26 mouse cellular contexts compared by ENCODE assay signal in genomic region chr17:3514316-3514715, GRCm38 (mm10). TPM values are rescaled to one million over a fixed set of nuclear protein-coding genes. Genes with fewer than 3 reads are reported as not detected.
DNase-seq lines count a peak whose midpoint lies in the region; ATAC-seq and TF ChIP-seq lines count a peak whose summit lies in the region.
"Had no signal": no experiment of that assay in that cellular context is flagged by ENCODE, and none has a peak within 500 bp of the region (broad histone marks: within the 10 kb centered on the region; RNA-seq: fewer than 3 reads in every experiment).

No protein-coding gene starts in this region.

- no peak for TF ChIP-seq CTCF in MEL (IDR thresholded peaks at IDR 0.05 in 2 of 3, conservative IDR thresholded peaks at IDR 0.05 in 1 of 3; ENCODE audit: control insufficient read depth in 1 of 3, insufficient read depth in 1 of 3, low read depth in 2 of 3, low read length in 3 of 3, poor library complexity in 1 of 3, severe bottlenecking in 1 of 3)

- peaks cover 9% of the 10 kb centered on the region; the same call in 1 of the 2 replicates for H3K36me3 ChIP-seq in heart, embryonic 10.5 days
- 0 out of 2 replicates have a peak, but pooled peaks cover 6% of the 10 kb centered on the region for H3K36me3 ChIP-seq in heart, embryonic 11.5 days (ENCODE audit: control insufficient read depth, insufficient read depth, low read length)
- H3K36me3 ChIP-seq in MEL (ENCODE audit: control insufficient read depth in 1 of 2, insufficient read depth in 2 of 2, low read length in 2 of 2) = no peaks in the 10 kb centered on the region; a peak in 1 of 4 replicates
- H3K36me3 ChIP-seq in forebrain, embryonic 16.5 days (ENCODE audit: control insufficient read depth, insufficient read depth) = peaks cover 40% of the 10 kb centered on the region

- H3K4me2 ChIP-seq in heart, embryonic 11.5 days = no peak overlapping the region
- H3K4me2 ChIP-seq in forebrain, embryonic 16.5 days (ENCODE audit: low read length) = no peak overlapping the region
- H3K4me2 ChIP-seq: embryonic facial prominence, embryonic 13.5 days; embryonic facial prominence, embryonic 15.5 days; forebrain, embryonic 12.5 days had no signal

- H3K27ac ChIP-seq in heart, embryonic 10.5 days = no peak overlapping the region
- H3K27ac ChIP-seq in heart, embryonic 11.5 days (ENCODE audit: low read depth, low read length) = no peak overlapping the region
- H3K27ac ChIP-seq in MEL (ENCODE audit: control insufficient read depth, low read depth, low read length) = no peak overlapping the region
- H3K27ac ChIP-seq in forebrain, embryonic 16.5 days (ENCODE audit: low read length) = no peak overlapping the region
- H3K27ac ChIP-seq: embryonic facial prominence, embryonic 13.5 days; embryonic facial prominence, embryonic 15.5 days; forebrain, embryonic 10.5 days; forebrain, embryonic 12.5 days had no signal

- H3K9me3 ChIP-seq in heart, embryonic 10.5 days = no peaks in the 10 kb centered on the region
- H3K9me3 ChIP-seq in heart, embryonic 11.5 days (replicated peaks; ENCODE audit: control insufficient read depth, low read length) = no peaks in the 10 kb centered on the region
- H3K9me3 ChIP-seq in MEL (replicated peaks; ENCODE audit: insufficient read depth, low read length) = no peaks in the 10 kb centered on the region
- H3K9me3 ChIP-seq in forebrain, embryonic 16.5 days (ENCODE audit: control insufficient read depth, low read length) = no peaks in the 10 kb centered on the region
- H3K9me3 ChIP-seq: embryonic facial prominence, embryonic 13.5 days; embryonic facial prominence, embryonic 15.5 days; forebrain, embryonic 10.5 days; forebrain, embryonic 12.5 days; G1E had no signal

- H3K9ac ChIP-seq in heart, embryonic 11.5 days (ENCODE audit: low read depth, low read length) = no peak overlapping the region
- H3K9ac ChIP-seq in MEL (ENCODE audit: control insufficient read depth, low read depth, low read length, poor library complexity, severe bottlenecking) = no peak overlapping the region
- H3K9ac ChIP-seq in forebrain, embryonic 16.5 days (replicated peaks; ENCODE audit: low read depth, low read length) = no peak overlapping the region
- H3K9ac ChIP-seq: embryonic facial prominence, embryonic 13.5 days; embryonic facial prominence, embryonic 15.5 days; forebrain, embryonic 12.5 days; forebrain, postnatal 0 days had no signal

- no peak; a peak in 1 of 4 replicates for TF ChIP-seq EP300 in MEL (IDR thresholded peaks at IDR 0.05; ENCODE audit: low read depth in 1 of 2, low read length in 2 of 2)

- peak; percentile 11 for DNase-seq in heart, embryonic 10.5 days (ENCODE audit: low spot score)
- peak; percentile 61 for DNase-seq in MEL (ENCODE audit: low read depth, low spot score)
- DNase-seq in layer of hippocampus, adult 18-20 months (ENCODE audit: low spot score in 2 of 2) = no peak
- DNase-seq: adrenal gland, adult 2 months; adrenal gland, postnatal 10 days; adrenal gland, postnatal 25 days; cerebellum, adult 11 months; cerebellum, adult 18-20 months; cerebellum, adult 8-10 months; cerebellum, adult 9-11 months; cerebellum, postnatal 14 days; cerebellum, postnatal 36 days; embryo, embryonic 11 days; forebrain, postnatal 0 days had no signal

- no peak for TF ChIP-seq RAD21 in MEL (IDR thresholded peaks at IDR 0.05; ENCODE audit: low read depth, low read length)

- H3K4me3 ChIP-seq in heart, embryonic 10.5 days = no peak overlapping the region
- H3K4me3 ChIP-seq in heart, embryonic 11.5 days (ENCODE audit: low read depth, low read length) = no peak overlapping the region
- H3K4me3 ChIP-seq in MEL (ENCODE audit: control insufficient read depth in 1 of 2, insufficient read depth in 1 of 2, low read depth in 2 of 2, low read length in 2 of 2) = no peak overlapping the region
- H3K4me3 ChIP-seq in forebrain, embryonic 16.5 days (replicated peaks; ENCODE audit: low read length) = no peak overlapping the region
- H3K4me3 ChIP-seq: embryonic facial prominence, embryonic 13.5 days; embryonic facial prominence, embryonic 15.5 days; erythroblast, embryonic 14.5 days; forebrain, embryonic 10.5 days; forebrain, embryonic 12.5 days had no signal

- no peaks in the 10 kb centered on the region for H3K4me1 ChIP-seq in heart, embryonic 10.5 days
- no peaks in the 10 kb centered on the region for H3K4me1 ChIP-seq in heart, embryonic 11.5 days (ENCODE audit: control insufficient read depth, insufficient read depth, low read length)
- peaks cover 0 to 4% of the 10 kb centered on the region in 2 experiments; a peak in 1 of 4 replicates for H3K4me1 ChIP-seq in MEL (ENCODE audit: control insufficient read depth in 1 of 2, insufficient read depth in 2 of 2, low read length in 2 of 2)
- no peaks in the 10 kb centered on the region for H3K4me1 ChIP-seq in forebrain, embryonic 16.5 days (replicated peaks; ENCODE audit: control insufficient read depth, insufficient read depth, low read length)
- H3K4me1 ChIP-seq: embryonic facial prominence, embryonic 13.5 days; embryonic facial prominence, embryonic 15.5 days had no signal

- 82% methylated on average over 5 of the region's 5 CpGs for WGBS in heart, embryonic 10.5 days
- WGBS in heart, embryonic 11.5 days (ENCODE audit: insufficient replicate concordance) = 78% methylated on average over 5 of the region's 5 CpGs
- 87% methylated on average over 5 of the region's 5 CpGs for WGBS in forebrain, embryonic 16.5 days

- TF ChIP-seq POLR2A in MEL (IDR thresholded peaks at IDR 0.05; ENCODE audit: control insufficient read depth in 1 of 2, insufficient read depth in 1 of 2, low read depth in 1 of 2, low read length in 2 of 2, poor library complexity in 1 of 2) = no peak

- H3K79me2 ChIP-seq in MEL (ENCODE audit: control insufficient read depth, insufficient read depth, low read length, poor library complexity) = no peaks in the 10 kb centered on the region

- ATAC-seq in heart, embryonic 11.5 days (replicated peaks; ENCODE audit: insufficient number of reproducible peaks, low FRiP score, low TSS enrichment) = no peak
- ATAC-seq in megakaryocyte-erythroid progenitor cell, adult 5-6 weeks (replicated peaks; ENCODE audit: low FRiP score, low TSS enrichment, poor library complexity, severe bottlenecking) = peak; percentile 73
- no peak for ATAC-seq in forebrain, embryonic 16.5 days
- ATAC-seq: forebrain, embryonic 14.5 days; forebrain, postnatal 0 days had no signal

- no peaks in the 10 kb centered on the region for H3K27me3 ChIP-seq in heart, embryonic 10.5 days (ENCODE audit: insufficient read depth, poor library complexity, severe bottlenecking)
- no peaks in the 10 kb centered on the region for H3K27me3 ChIP-seq in heart, embryonic 11.5 days (ENCODE audit: control insufficient read depth, insufficient read depth, low read length)
- no peaks in the 10 kb centered on the region for H3K27me3 ChIP-seq in MEL (ENCODE audit: control insufficient read depth in 1 of 2, insufficient read depth in 2 of 2, low read length in 2 of 2)
- no peaks in the 10 kb centered on the region for H3K27me3 ChIP-seq in forebrain, embryonic 16.5 days (replicated peaks; ENCODE audit: control insufficient read depth, insufficient read depth, low read length)
- H3K27me3 ChIP-seq: embryonic facial prominence, embryonic 13.5 days; embryonic facial prominence, embryonic 15.5 days; forebrain, embryonic 12.5 days had no signal

TF ChIP-seq in MEL, 35 proteins besides CTCF, POLR2A, EP300 and RAD21:
- TF ChIP-seq MYB (IDR thresholded peaks at IDR 0.05; ENCODE audit: low read depth, low read length) = no peak
- TF ChIP-seq ZC3H11A (IDR thresholded peaks at IDR 0.05; ENCODE audit: low read depth, low read length) = no peak
- no peak for TF ChIP-seq POLR2AphosphoS2 (IDR thresholded peaks at IDR 0.05; ENCODE audit: low read length)
- no peak for TF ChIP-seq CHD1 (IDR thresholded peaks at IDR 0.05; ENCODE audit: low read depth, low read length)
- TF ChIP-seq GATA1 (IDR thresholded peaks at IDR 0.05; ENCODE audit: low read depth, low read length) = no peak
- TF ChIP-seq ETS1 (IDR thresholded peaks at IDR 0.05; ENCODE audit: low read depth, low read length) = no peak
- TF ChIP-seq TCF12 (IDR thresholded peaks at IDR 0.05; ENCODE audit: low read depth, low read length) = no peak
- no peak for TF ChIP-seq GABPA (IDR thresholded peaks at IDR 0.05; ENCODE audit: low read depth, low read length)
- TF ChIP-seq MAFK (IDR thresholded peaks at IDR 0.05; ENCODE audit: borderline replicate concordance, low read depth, low read length) = no peak
- TF ChIP-seq SMC3 (IDR thresholded peaks at IDR 0.05; ENCODE audit: low read depth, low read length) = no peak

RNA-seq across cellular contexts. Expression of gene Cldn20, which starts 18.0 kb away (rescaled TPM):
- not detected in 2 replicates for polyA plus RNA-seq in heart, embryonic 10.5 days (2016; fragmentation: Nextera tagmentation; extraction: Ambion mirVana)
- polyA plus RNA-seq in heart, embryonic 11.5 days (2014; fragmentation: Nextera tagmentation; extraction: Ambion mirVana) = not detected in 2 replicates
- 0.31 TPM in 1 of 2 replicates, not detected in the other for total RNA-seq in MEL (2012; rRNA removed)
- under 1 TPM in 1 of 2 experiments, not detected in 1; 0.52 TPM for polyA plus RNA-seq in MEL (2012; ENCODE audit: insufficient read depth in 1 of 2, insufficient read length in 2 of 2, low read depth in 1 of 2, low replicate concordance in 2 of 2, missing spikeins in 1 of 2)
- not detected in 2 replicates for total RNA-seq in megakaryocyte-erythroid progenitor cell, adult 5-6 weeks (2014; fragmentation: Nextera tagmentation)
- total RNA-seq in megakaryocyte-erythroid progenitor cell, adult 5-6 weeks (2017) = 1.3 TPM in 1 of 2 replicates, not detected in the other
- under 1 TPM in 1 of 2 experiments, not detected in 1; 0.74 TPM for total RNA-seq in layer of hippocampus, adult 18-20 months (2021)
- 1.0 and 1.2 TPM in 2 replicates for polyA plus RNA-seq in forebrain, embryonic 16.5 days (2015; fragmentation: Nextera tagmentation; extraction: Ambion mirVana)
- total RNA-seq: adrenal gland, postnatal 10 days; common myeloid progenitor, adult 5-6 weeks; G1E had no signal
- polyA plus RNA-seq: adrenal gland, adult 2 months; embryonic facial prominence, embryonic 11.5 days; erythroblast, embryonic 14.5 days; forebrain, embryonic 10.5 days; forebrain, embryonic 12.5 days; G1E had no signal

RNA-seq across cellular contexts. Expression of gene Tfb1m, which starts 43.3 kb away (rescaled TPM):
- 17.0 and 17.9 TPM in 2 replicates for polyA plus RNA-seq in heart, embryonic 10.5 days (2016; fragmentation: Nextera tagmentation; extraction: Ambion mirVana)
- polyA plus RNA-seq in heart, embryonic 11.5 days (2014; fragmentation: Nextera tagmentation; extraction: Ambion mirVana) = 20.8 and 21.0 TPM in 2 replicates
- 9.2 and 9.7 TPM in 2 replicates for total RNA-seq in MEL (2012; rRNA removed)
- polyA plus RNA-seq in MEL (2012; ENCODE audit: insufficient read depth in 1 of 2, insufficient read length in 2 of 2, low read depth in 1 of 2, low replicate concordance in 2 of 2, missing spikeins in 1 of 2) = 10 to 100 TPM in 1 of 2 experiments, not detected in 1; 13.6 TPM
- 25.2 and 27.2 TPM in 2 replicates for total RNA-seq in megakaryocyte-erythroid progenitor cell, adult 5-6 weeks (2014; fragmentation: Nextera tagmentation)
- total RNA-seq in megakaryocyte-erythroid progenitor cell, adult 5-6 weeks (2017) = 18.2 and 20.5 TPM in 2 replicates
- 1 to 10 TPM; 5.2 to 5.9 TPM for total RNA-seq in layer of hippocampus, adult 18-20 months (2021)
- 13.0 and 13.6 TPM in 2 replicates for polyA plus RNA-seq in forebrain, embryonic 16.5 days (2015; fragmentation: Nextera tagmentation; extraction: Ambion mirVana)

Comparison
In these comparisons a context has a peak if more than half of its experiments do, and no peak if none do; other contexts are left out.
1. DNase-seq: peak in heart, embryonic 10.5 days (single experiment) and MEL (single experiment); none in layer of hippocampus, adult 18-20 months (0 of 2).